Mouse (Mus musculus) bone marrow macrophage, adult 2 months (primary cell): ENCODE data around the gene Cttnbp2nl.

Source experiments
- CTCF ChIP-seq: IDR thresholded peaks from 2 replicates; pipeline ENCODE4 v1.5.1; 2012; ENCODE audit warnings: low read depth, mild to moderate bottlenecking, low read length, moderate library complexity
- POLR2A ChIP-seq: IDR thresholded peaks from 2 replicates; pipeline ENCODE4 v1.6.1; 2012; ENCODE audit warnings: mild to moderate bottlenecking, low read depth, low read length, borderline replicate concordance

- TF ChIP-seq CTCF (no peak), POLR2A (no peak)
Measured at GRCm38 (mm10) chr3:105051103-105051502, 1.8 kb downstream of the Cttnbp2nl start.
